Mouse (Mus musculus): Measurements from ENCODE around the gene Thap12. TPM values are rescaled to one million over a fixed set of nuclear protein-coding genes. Genes with fewer than 3 reads are reported as not detected.

Thap12 gene
- 7.2 and 17.6 TPM in 2 replicates for polyA plus RNA-seq (2012; rRNA removed; ENCODE audit: low replicate concordance)

DNA sequence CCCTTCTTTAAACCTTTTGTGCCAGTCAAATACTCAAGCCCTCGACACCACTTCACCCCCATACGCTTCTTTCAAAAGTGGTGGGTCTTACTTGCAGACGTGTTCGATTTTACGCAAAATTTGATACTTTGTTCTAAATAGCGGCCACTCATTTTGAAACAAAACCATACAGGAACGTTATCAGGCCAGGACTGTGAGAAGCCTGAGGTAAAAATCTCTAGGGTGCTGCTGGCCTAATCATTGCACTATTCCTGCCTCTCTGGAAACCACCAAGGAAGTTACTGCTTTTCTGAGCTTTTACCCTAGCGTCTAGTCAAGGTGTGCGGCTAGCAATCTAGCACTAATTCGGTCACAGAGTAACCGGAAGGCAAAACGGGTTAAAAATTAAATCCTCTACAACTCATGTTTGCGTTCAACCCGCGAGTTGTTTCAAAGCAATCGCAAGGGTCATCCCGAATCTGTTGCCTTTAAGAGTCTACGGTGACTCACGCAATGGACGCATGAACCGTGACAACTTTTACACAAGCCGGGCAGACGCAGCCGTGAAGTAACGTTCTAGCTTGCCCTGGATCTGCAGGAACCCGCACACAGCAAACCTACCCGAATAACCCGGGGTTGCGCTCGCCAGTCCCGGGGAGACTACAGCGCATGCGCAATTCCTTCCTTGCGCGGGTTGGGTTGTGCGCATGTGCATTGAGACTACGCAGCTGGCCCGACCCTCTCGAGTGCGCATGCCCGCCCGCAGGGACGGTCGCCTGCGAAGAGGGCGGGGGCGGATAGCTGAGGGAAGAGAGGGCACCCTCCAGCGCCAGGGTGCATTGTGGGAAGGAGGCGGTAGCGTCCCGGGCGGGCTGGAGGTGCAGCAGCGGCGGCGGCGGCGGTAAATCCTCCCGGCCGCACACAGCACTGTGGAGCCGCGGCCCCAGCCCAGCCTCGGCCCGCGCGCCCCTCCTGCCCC, at the start of gene Thap12:
Gene Thap12, plus strand, starts transcription at position 821 of the 958 bp plus-strand sequence.

DNA sequence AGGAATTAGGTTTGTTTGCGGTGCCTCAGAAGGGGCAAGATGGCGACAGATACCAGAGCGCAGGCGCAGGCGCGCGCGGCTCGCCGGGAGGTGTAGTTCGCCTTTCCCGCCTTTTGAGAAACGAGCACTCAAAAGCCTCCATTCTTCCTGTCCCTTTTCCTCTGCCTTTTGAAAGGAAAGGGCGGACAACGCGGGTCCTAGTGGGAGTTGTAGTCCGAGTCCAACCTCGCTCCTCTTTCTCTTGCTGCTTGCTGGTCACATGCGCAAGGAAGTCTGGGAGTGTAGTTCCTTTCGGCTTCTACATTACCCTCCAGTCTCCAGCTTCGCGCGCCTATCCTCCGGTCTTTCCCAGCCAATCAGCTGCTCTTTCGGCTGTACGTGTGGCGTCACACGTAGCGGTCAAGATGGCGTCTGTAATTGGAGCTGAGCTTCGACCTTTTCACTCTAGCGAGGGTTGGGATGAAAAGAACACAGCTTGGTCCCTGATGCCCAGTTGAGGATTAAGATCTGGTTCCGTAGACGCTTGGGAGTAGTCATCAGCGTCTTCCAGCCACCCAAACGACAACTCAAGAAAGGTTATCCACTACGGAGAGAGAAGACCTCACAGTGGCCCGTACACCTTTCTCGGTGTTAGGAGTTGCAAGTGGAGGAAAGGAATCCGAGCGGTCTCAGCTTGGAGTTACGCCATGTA, 46.2 kb upstream of the Thap12 start, which contains the start of gene Emsy:
Gene Emsy, minus strand, starts transcription at position 253 of the 691 bp plus-strand sequence.

Other genes starting within 250 kb of the Thap12 start
- 20.7 and 24.3 TPM in 2 replicates for gene Lrrc32, start 213.8 kb upstream of the Thap12 start, polyA plus RNA-seq (2012; rRNA removed; ENCODE audit: low replicate concordance)
- gene Emsy, start 46.3 kb upstream of the Thap12 start, polyA plus RNA-seq (2012; rRNA removed; ENCODE audit: low replicate concordance) = 15.3 and 23.4 TPM in 2 replicates
- 24.4 and 63.6 TPM in 2 replicates for gene Wnt11, start 132.0 kb downstream of the Thap12 start, polyA plus RNA-seq (2012; rRNA removed; ENCODE audit: low replicate concordance)